Mouse (Mus musculus) ovary, postnatal 36 days (tissue): Measurements from ENCODE around the gene Nfatc2ip.
A peak's percentile ranks its signal among the peaks of the same experiment; 100 is the strongest.

Experiments used
- DNase-seq: peaks from one replicate; pipeline ENCODE4 v3.0.0; 2022; ENCODE audit warnings: low spot score, mixed read lengths

Gene Nfatc2ip

GRCm38 (mm10) chr7:126396298-126397119 lies at the start of gene Nfatc2ip:
Gene Nfatc2ip (minus strand): TSS chr7:126396737.
- peak; percentile 90 for DNase-seq

- no peak for DNase-seq
These were observed 49.7 kb upstream of the Nfatc2ip start for GRCm38 (mm10) chr7:126446217-126446616.

GRCm38 (mm10) chr7:126445104-126445815 lies 48.7 kb upstream of the Nfatc2ip start:
- no peak for DNase-seq

- no peak for DNase-seq
These were observed 48.0 kb upstream of the Nfatc2ip start for GRCm38 (mm10) chr7:126444536-126444935.

GRCm38 (mm10) chr7:126443997-126444396 lies 47.5 kb upstream of the Nfatc2ip start:
- DNase-seq: no peak

- no peak for DNase-seq
These were observed 43.6 kb upstream of the Nfatc2ip start for GRCm38 (mm10) chr7:126440134-126440533.

- peak; percentile 61 for DNase-seq
These were observed 40.3 kb upstream of the Nfatc2ip start for GRCm38 (mm10) chr7:126436851-126437250.

GRCm38 (mm10) chr7:126435801-126436200 lies 39.3 kb upstream of the Nfatc2ip start:
- DNase-seq: no peak

GRCm38 (mm10) chr7:126434726-126435125 lies 38.2 kb upstream of the Nfatc2ip start:
- no peak for DNase-seq

GRCm38 (mm10) chr7:126430167-126430566 lies 33.6 kb upstream of the Nfatc2ip start:
- DNase-seq: no peak

- DNase-seq: no peak
These were observed 33.0 kb upstream of the Nfatc2ip start for GRCm38 (mm10) chr7:126429503-126429898.

GRCm38 (mm10) chr7:126428631-126429502 lies 32.3 kb upstream of the Nfatc2ip start, which contains the start of gene Rabep2:
Gene Rabep2 (plus strand): TSS chr7:126428759.
- DNase-seq: peak; percentile 98

GRCm38 (mm10) chr7:126428154-126428553 lies 31.6 kb upstream of the Nfatc2ip start:
- no peak for DNase-seq

GRCm38 (mm10) chr7:126427323-126427860 lies 30.9 kb upstream of the Nfatc2ip start:
- DNase-seq: no peak

GRCm38 (mm10) chr7:126424161-126424560 lies 27.6 kb upstream of the Nfatc2ip start:
- DNase-seq: no peak

- no peak for DNase-seq
These were observed 25.2 kb upstream of the Nfatc2ip start for GRCm38 (mm10) chr7:126421756-126422155.

GRCm38 (mm10) chr7:126418496-126418895 lies 22.0 kb upstream of the Nfatc2ip start:
- no peak for DNase-seq

GRCm38 (mm10) chr7:126417606-126418005 lies 21.1 kb upstream of the Nfatc2ip start:
- no peak for DNase-seq

- no peak for DNase-seq
These were observed 20.5 kb upstream of the Nfatc2ip start for GRCm38 (mm10) chr7:126417045-126417444.

- no peak for DNase-seq
These were observed 20.1 kb upstream of the Nfatc2ip start for GRCm38 (mm10) chr7:126416615-126417014.

- no peak for DNase-seq
These were observed 18.2 kb upstream of the Nfatc2ip start, which contains the start of gene Cd19 for GRCm38 (mm10) chr7:126414725-126415124. Gene Cd19 (minus strand): TSS chr7:126414889.

GRCm38 (mm10) chr7:126411061-126411460 lies 14.5 kb upstream of the Nfatc2ip start:
- peak; percentile 36 for DNase-seq
